Mouse (Mus musculus): Measurements from ENCODE around the gene Apol6.

- TF ChIP-seq CTCF (IDR thresholded peaks at IDR 0.05; ENCODE audit: insufficient read depth, low read depth, low read length) (no peak), POLR2A (IDR thresholded peaks at IDR 0.05; ENCODE audit: insufficient read depth, low read depth, low read length) (no peak)
Measured at GRCm38 (mm10) chr15:77086488-77086887, 42.0 kb downstream of the Apol6 start.

Data from olfactory bulb, adult 2 months (tissue).